Mouse (Mus musculus): ENCODE data around the gene Syce3. TPM values are rescaled to one million over a fixed set of nuclear protein-coding genes. Genes with fewer than 3 reads are reported as not detected.

Gene Syce3
- polyA plus RNA-seq, 1 experiment, result not detected

DNA sequence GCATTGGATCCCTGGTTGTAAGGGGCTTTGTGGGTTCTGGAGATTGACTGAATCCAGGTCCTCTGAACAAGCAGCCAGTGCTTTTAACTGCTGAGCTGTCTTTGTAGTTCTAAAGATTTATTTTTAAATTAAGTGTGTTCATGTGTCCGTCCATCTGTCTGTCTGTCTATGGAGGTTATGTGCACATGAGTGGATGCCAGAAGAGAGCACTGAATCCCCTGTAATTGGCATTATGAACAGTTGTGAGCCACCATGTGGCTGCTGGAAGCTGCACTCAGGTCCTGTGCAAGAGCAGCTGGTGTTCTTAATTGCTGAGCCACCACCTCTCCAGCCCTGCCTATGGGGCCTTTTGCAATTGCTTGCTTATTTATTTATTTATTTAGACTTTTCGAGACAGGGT, 12.2 kb downstream of the Syce3 start:
- WGBS, result 84% methylated on average over 2 of the region's 2 CpGs
- no peaks in the 10 kb centered on the region for H3K27me3 ChIP-seq (replicated peaks; ENCODE audit: control insufficient read depth, insufficient read depth, low read length)

DNA sequence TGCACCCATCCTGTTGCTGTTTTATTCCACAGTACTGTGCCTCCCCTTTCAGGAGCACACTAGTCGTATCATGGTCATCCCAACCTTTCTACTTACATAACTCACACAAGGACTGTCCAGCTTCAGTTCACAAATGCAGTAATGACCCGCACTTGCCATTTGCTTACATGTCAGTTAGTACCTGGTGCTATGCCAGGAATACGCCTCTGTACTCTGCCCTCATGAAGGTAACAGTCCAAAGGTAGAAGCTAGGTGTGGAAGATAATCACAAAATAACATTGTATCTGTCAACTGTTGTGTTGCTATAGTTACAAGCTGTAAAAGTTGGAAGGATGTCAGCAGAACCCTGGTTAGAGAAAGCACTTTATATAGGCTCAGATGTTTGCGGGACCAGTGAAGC, 13.4 kb downstream of the Syce3 start:
- Histone ChIP-seq H3K4me1 (ENCODE audit: control insufficient read depth, insufficient read depth, low read length) (no peaks in the 10 kb centered on the region), H3K4me3 (ENCODE audit: insufficient read depth, low read depth, low read length) (no peak overlapping the region), H3K27me3 (replicated peaks; ENCODE audit: control insufficient read depth, insufficient read depth, low read length) (no peaks in the 10 kb centered on the region), H3K36me3 (ENCODE audit: control insufficient read depth, insufficient read depth, low read length) (no peaks in the 10 kb centered on the region), H3K27ac (ENCODE audit: insufficient read depth, low read depth, low read length) (no peak overlapping the region)
- peak; percentile 78 for DNase-seq
- 60% methylated on average over 4 of the region's 4 CpGs for whole genome bisulfite sequencing
- TF ChIP-seq POLR2A (IDR thresholded peaks at IDR 0.05; ENCODE audit: low read depth, low read length) (no peak), CTCF (conservative IDR thresholded peaks at IDR 0.05; ENCODE audit: insufficient read depth, insufficient read length, low read depth, low read length) (no peak)

More for the DNA sequence above, 12.2 kb downstream of the Syce3 start:
- Histone ChIP-seq H3K4me3 (ENCODE audit: insufficient read depth, low read depth, low read length) (no peak overlapping the region), H3K27ac (ENCODE audit: insufficient read depth, low read depth, low read length) (no peak overlapping the region), H3K4me1 (ENCODE audit: control insufficient read depth, insufficient read depth, low read length) (no peaks in the 10 kb centered on the region), H3K36me3 (ENCODE audit: control insufficient read depth, insufficient read depth, low read length) (no peaks in the 10 kb centered on the region)
- no peak for TF ChIP-seq POLR2A (IDR thresholded peaks at IDR 0.05; ENCODE audit: low read depth, low read length)
- TF ChIP-seq CTCF (conservative IDR thresholded peaks at IDR 0.05; ENCODE audit: insufficient read depth, insufficient read length, low read depth, low read length), result no peak
- no peak for DNase-seq

DNA sequence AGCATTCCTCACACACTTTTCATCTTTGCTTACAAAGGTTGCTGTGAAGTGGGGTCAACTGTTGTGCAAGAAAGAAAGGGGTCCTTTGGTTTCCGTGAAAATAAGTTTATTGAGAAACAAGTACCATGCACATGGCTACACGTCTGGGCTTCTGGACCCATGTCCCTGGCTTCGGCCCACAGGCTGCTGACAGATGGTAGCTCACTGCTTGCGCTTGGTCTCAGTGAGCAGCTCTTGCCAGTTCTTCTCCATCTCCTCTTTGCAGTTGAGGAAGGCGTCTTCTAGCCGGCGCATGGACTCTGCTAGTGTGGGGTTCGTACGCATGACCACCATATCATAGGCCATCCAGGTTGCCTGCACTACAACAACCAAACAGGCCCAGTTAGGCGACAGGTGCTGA, 20.2 kb downstream of the Syce3 start:
- TF ChIP-seq CTCF (conservative IDR thresholded peaks at IDR 0.05; ENCODE audit: insufficient read depth, insufficient read length, low read depth, low read length) (no peak), POLR2A (IDR thresholded peaks at IDR 0.05; ENCODE audit: low read depth, low read length) (no peak)
- WGBS, result 94% methylated on average over 10 of the region's 10 CpGs
- H3K27ac ChIP-seq (ENCODE audit: insufficient read depth, low read depth, low read length), result no peak overlapping the region

DNA sequence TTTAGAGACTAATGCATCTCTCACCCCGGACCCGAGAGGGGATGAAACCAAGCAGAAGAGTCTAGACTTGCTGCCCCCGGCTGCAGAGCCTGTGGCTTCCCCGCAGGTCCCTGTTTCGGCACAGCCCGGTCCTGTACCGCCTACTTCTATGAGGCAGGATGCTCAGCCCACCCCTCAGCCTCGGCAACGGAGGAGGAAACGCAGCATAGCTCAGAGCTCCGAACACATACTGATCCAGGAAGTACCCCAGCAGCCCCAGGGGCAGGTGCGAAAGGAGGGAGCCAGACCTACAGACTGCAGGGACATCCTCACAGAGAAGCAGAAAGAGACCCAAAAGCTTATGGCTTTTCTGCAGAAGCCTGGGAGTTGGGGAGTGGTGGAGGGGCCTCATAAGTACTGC, 23.2 kb downstream of the Syce3 start:
- Histone ChIP-seq H3K27ac (ENCODE audit: insufficient read depth, low read depth, low read length) (no peak overlapping the region), H3K27me3 (replicated peaks; ENCODE audit: control insufficient read depth, insufficient read depth, low read length) (no peaks in the 10 kb centered on the region), H3K4me1 (ENCODE audit: control insufficient read depth, insufficient read depth, low read length) (no peaks in the 10 kb centered on the region), H3K4me3 (ENCODE audit: insufficient read depth, low read depth, low read length) (no peak overlapping the region), H3K36me3 (ENCODE audit: control insufficient read depth, insufficient read depth, low read length) (no peaks in the 10 kb centered on the region)
- DNase-seq, result no peak
- no peak for TF ChIP-seq CTCF (conservative IDR thresholded peaks at IDR 0.05; ENCODE audit: insufficient read depth, insufficient read length, low read depth, low read length)
- TF ChIP-seq POLR2A (IDR thresholded peaks at IDR 0.05; ENCODE audit: low read depth, low read length), result no peak
- WGBS, result 44% methylated on average over 12 of the region's 12 CpGs

More for the DNA sequence above, 20.2 kb downstream of the Syce3 start:
- Histone ChIP-seq H3K4me3 (ENCODE audit: insufficient read depth, low read depth, low read length) (no peak overlapping the region), H3K4me1 (ENCODE audit: control insufficient read depth, insufficient read depth, low read length) (no peaks in the 10 kb centered on the region), H3K27me3 (replicated peaks; ENCODE audit: control insufficient read depth, insufficient read depth, low read length) (no peaks in the 10 kb centered on the region), H3K36me3 (ENCODE audit: control insufficient read depth, insufficient read depth, low read length) (no peaks in the 10 kb centered on the region)
- DNase-seq, result no peak

DNA sequence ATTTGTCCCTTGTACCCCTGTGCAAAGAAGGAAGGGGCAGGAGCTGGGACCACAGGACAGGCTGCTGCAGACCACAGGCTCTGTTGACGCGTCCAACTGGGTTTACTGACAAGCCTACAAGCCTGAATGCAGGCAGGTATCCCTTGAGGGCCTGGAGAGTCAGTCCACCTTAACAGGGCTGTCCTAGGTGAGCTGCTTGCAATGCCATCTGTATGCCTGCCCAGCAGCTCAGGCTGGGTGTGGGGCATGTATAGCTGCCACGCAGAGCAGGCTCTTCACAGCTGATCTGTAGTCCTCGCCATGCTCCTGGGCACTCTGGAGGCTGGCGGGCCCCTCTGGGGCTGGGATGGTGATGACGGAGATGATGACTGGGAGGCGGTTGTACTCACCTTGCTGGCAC, 25.7 kb downstream of the Syce3 start, which contains the start of gene Klhdc7b:
Gene Klhdc7b (plus strand): TSS at position 301 of the 400 bp plus-strand sequence.
- no peaks in the 10 kb centered on the region for H3K27me3 ChIP-seq (replicated peaks; ENCODE audit: control insufficient read depth, insufficient read depth, low read length)
- 81% methylated on average over 7 of the region's 7 CpGs for WGBS
- DNase-seq, result no peak
- no peak for TF ChIP-seq POLR2A (IDR thresholded peaks at IDR 0.05; ENCODE audit: low read depth, low read length)
- TF ChIP-seq CTCF (conservative IDR thresholded peaks at IDR 0.05; ENCODE audit: insufficient read depth, insufficient read length, low read depth, low read length), result no peak
- no peaks in the 10 kb centered on the region for H3K4me1 ChIP-seq (ENCODE audit: control insufficient read depth, insufficient read depth, low read length)
- H3K27ac ChIP-seq (ENCODE audit: insufficient read depth, low read depth, low read length), result no peak within 1 kb of the TSS
- no peaks in the 10 kb centered on the region for H3K36me3 ChIP-seq (ENCODE audit: control insufficient read depth, insufficient read depth, low read length)
- H3K4me3 ChIP-seq (ENCODE audit: insufficient read depth, low read depth, low read length), result no peak within 1 kb of the TSS

DNA sequence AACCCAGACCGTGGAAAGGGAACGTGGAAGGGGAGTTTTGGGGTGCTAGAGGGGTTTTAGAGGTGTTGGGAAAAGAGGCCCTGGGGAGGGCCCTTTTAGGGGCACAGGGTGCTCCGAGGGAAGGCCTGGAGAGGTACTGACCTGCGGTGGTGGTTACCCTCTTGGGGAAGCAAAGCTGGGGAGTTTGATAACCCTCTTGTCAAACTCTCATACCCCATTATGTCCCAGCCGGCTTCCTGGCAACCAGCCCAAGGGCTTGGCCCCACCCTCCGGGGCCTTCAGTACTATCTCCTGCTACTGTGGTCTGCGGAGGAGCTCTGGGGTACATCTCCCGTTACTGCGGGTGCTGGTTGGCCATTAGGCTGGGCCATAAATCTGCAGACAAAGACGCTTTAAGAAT, 30.9 kb downstream of the Syce3 start:
- Histone ChIP-seq H3K27ac (ENCODE audit: insufficient read depth, low read depth, low read length) (no peak overlapping the region), H3K36me3 (ENCODE audit: control insufficient read depth, insufficient read depth, low read length) (no peaks in the 10 kb centered on the region), H3K4me3 (ENCODE audit: insufficient read depth, low read depth, low read length) (peak overlapping the region; percentile 44; the same call in 1 of the 2 replicates), H3K4me1 (ENCODE audit: control insufficient read depth, insufficient read depth, low read length) (no peaks in the 10 kb centered on the region), H3K27me3 (replicated peaks; ENCODE audit: control insufficient read depth, insufficient read depth, low read length) (no peaks in the 10 kb centered on the region)
- DNase-seq, result peak; percentile 16
- 22% methylated on average over 10 of the region's 10 CpGs for WGBS
- TF ChIP-seq CTCF (conservative IDR thresholded peaks at IDR 0.05; ENCODE audit: insufficient read depth, insufficient read length, low read depth, low read length) (no peak), POLR2A (IDR thresholded peaks at IDR 0.05; ENCODE audit: low read depth, low read length) (no peak)

DNA sequence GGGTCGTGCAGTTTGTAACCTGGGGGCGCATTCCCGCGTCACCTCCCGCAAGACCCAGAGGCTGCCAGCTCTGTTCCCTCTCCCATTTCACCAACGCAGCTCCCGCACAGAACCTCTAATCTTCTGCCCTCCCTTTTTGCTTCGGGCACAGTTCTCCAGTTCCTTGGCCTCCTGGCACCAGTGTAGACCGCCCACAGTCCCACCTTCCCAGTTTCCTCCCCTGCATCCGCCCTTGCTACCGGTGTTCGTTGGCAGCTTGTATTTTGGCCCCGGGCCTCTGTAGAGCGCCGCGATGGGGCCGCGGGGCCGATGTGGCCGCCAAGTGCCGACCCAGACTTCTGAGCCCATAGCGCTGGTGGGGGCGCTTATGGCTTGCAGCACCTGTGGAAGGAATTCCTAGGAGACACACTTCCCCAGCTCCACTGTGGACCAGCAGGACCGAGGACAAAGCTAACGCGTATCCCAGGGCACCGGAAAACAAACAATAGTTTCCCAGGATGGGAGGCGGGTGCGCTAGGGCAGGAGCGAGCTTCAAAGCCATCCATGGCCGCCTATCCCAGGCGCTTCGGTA, 31.4 kb downstream of the Syce3 start, which contains the start of gene Odf3b:
Gene Odf3b (minus strand): TSS at position 452 of the 571 bp plus-strand sequence.
- H3K36me3 ChIP-seq (ENCODE audit: control insufficient read depth, insufficient read depth, low read length), result no peaks in the 10 kb centered on the region
- no peak within 1 kb of the TSS for H3K27ac ChIP-seq (ENCODE audit: insufficient read depth, low read depth, low read length)
- DNase-seq, result peak; percentile 61
- H3K4me3 ChIP-seq (ENCODE audit: insufficient read depth, low read depth, low read length), result peak within 1 kb of the TSS; percentile 44
- 0 out of 2 replicates have a peak, but pooled peaks cover 3% of the 10 kb centered on the region for H3K4me1 ChIP-seq (ENCODE audit: control insufficient read depth, insufficient read depth, low read length)
- H3K27me3 ChIP-seq (replicated peaks; ENCODE audit: control insufficient read depth, insufficient read depth, low read length), result no peaks in the 10 kb centered on the region
- TF ChIP-seq POLR2A (IDR thresholded peaks at IDR 0.05; ENCODE audit: low read depth, low read length) (no peak), CTCF (conservative IDR thresholded peaks at IDR 0.05; ENCODE audit: insufficient read depth, insufficient read length, low read depth, low read length) (no peak)
- WGBS, result under 1% methylated on average over 33 of the region's 33 CpGs
